Mouse (Mus musculus) myocyte (in vitro differentiated cells): ENCODE measurements around the gene Kcnh7.

Experiments
- CEBPB ChIP-seq: IDR thresholded peaks from 2 replicates; pipeline ENCODE4 v1.6.1; 2011; ENCODE audit warnings: mild to moderate bottlenecking, moderate library complexity; ENCODE audit not compliant: poor library complexity, insufficient read depth, severe bottlenecking
- E2F4 ChIP-seq: IDR thresholded peaks from one replicate; pipeline ENCODE4 v1.6.1; 2011; ENCODE audit warnings: mild to moderate bottlenecking, control low read depth, moderate library complexity; ENCODE audit not compliant: insufficient read depth
- MAX ChIP-seq: IDR thresholded peaks from one replicate; pipeline ENCODE4 v1.6.1; 2011; ENCODE audit warnings: low read depth, mild to moderate bottlenecking, control low read depth
- MYOD1 ChIP-seq, 3 experiments: IDR thresholded peaks; one replicate each; pipeline ENCODE4 v1.6.1; 2011; ENCODE audit warnings: control low read depth in 2 of 3, low read depth in 2 of 3, mild to moderate bottlenecking in 2 of 3, moderate library complexity in 1 of 3; ENCODE audit not compliant: insufficient read length in 2 of 3, control insufficient read depth in 1 of 3
- MYOG ChIP-seq, 3 experiments: IDR thresholded peaks; one replicate each; pipeline ENCODE4 v1.6.1; 2011; ENCODE audit warnings: control low read depth in 2 of 3, low read depth in 2 of 3, mild to moderate bottlenecking in 2 of 3; ENCODE audit not compliant: insufficient read length in 2 of 3, control insufficient read depth in 1 of 3, insufficient read depth in 1 of 3
- POLR2A ChIP-seq: IDR thresholded peaks from one replicate; pipeline ENCODE4 v1.6.1; 2011; ENCODE audit warnings: low read depth, mild to moderate bottlenecking, control low read depth, moderate library complexity; ENCODE audit not compliant: insufficient read length
- POLR2AphosphoS2 ChIP-seq: IDR thresholded peaks from one replicate; pipeline ENCODE4 v1.6.1; 2011; ENCODE audit warnings: low read depth, control low read depth; ENCODE audit not compliant: insufficient read length
- TCF12 ChIP-seq: IDR thresholded peaks from one replicate; pipeline ENCODE4 v1.6.1; 2011; ENCODE audit warnings: mild to moderate bottlenecking, control low read depth; ENCODE audit not compliant: poor library complexity, insufficient read depth, severe bottlenecking
- TCF3 ChIP-seq: IDR thresholded peaks from one replicate; pipeline ENCODE4 v1.6.1; 2011; ENCODE audit warnings: low read depth, control low read depth; ENCODE audit not compliant: insufficient read length
- USF1 ChIP-seq: IDR thresholded peaks from one replicate; pipeline ENCODE4 v1.6.1; 2011; ENCODE audit warnings: low read depth, mild to moderate bottlenecking, control low read depth, moderate library complexity

DNA sequence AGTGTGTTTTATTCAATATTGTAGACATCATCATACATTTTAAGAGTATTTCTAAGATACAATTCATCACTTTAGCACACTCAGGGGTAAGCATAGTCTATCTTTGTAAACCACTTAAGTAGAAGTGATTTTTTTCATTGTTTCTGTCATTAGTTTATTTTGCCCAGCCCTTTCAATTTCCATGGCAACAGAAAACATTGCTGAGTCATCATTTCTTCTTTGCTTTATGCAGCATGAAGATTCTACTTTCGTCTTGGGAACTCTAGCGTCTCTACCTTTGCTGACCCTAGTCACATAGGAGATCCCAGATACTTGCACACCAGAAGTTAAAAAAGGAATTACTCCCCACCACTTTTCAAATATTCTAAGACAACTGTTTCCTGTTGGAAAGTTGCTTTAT, 456.4 kb downstream of the Kcnh7 start:
- TF ChIP-seq POLR2A: no peak
- no peak for TF ChIP-seq TCF3
- TF ChIP-seq USF1: no peak
- no peak for TF ChIP-seq MAX
- no peak for TF ChIP-seq CEBPB
- no peak for TF ChIP-seq TCF12
- TF ChIP-seq MYOG (IDR thresholded peaks at IDR 0.05; ENCODE audit: control insufficient read depth in 1 of 3, insufficient read depth in 1 of 3, insufficient read length in 2 of 3, low read depth in 2 of 3): no peak
- no peak for TF ChIP-seq MYOD1 (IDR thresholded peaks at IDR 0.05; ENCODE audit: control insufficient read depth in 1 of 3, insufficient read length in 2 of 3, low read depth in 2 of 3)
- TF ChIP-seq E2F4: no peak
- TF ChIP-seq POLR2AphosphoS2: no peak
